Mouse (Mus musculus) yolk sac, embryonic 10.5 days (tissue): ENCODE measurements around the gene Akap11.

Experiments used
- DNase-seq: peaks from one replicate; pipeline ENCODE4 v3.0.0-alpha.2; 2017; ENCODE audit warnings: low spot score

Akap11 gene

DNA sequence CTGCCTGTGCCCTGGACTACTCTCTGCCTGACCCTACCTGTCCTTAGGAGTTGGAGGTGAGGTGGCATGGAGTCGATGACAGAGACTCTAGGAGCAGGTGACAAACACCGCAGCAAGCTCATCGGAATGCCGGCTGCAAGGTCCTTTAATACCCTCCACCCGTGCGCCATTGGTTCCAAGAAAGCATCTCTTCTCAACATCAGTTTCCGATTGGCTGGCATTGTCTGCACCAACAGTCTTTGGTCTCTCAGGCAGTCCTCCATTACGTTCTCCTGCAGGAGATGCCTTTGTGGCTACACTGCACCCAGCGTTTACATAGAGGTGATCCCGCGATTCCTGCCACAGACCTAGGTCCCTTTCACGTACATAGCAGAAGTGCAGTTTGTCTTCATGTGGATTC lies 88.6 kb downstream of the Akap11 start:
- DNase-seq = no peak

DNA sequence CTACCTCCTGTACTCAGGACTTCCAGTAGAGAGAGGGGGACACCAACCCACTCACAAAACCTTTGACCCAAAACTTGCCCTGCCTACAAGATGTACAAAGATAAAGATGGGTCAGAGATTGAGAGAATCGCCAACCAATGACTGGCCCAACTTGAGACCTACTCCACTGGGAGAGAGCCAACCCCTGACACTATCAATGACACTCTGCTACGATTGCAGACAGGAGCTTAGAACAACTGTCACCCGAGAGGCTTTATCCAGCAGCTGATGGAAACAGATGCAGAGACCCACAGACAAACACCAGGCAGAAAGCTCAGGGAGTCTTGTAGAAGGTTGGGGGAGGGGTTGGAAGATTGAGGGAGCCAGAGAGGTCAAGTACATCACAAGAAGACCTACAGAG lies 89.1 kb downstream of the Akap11 start:
- no peak for DNase-seq
